Mouse (Mus musculus): ENCODE results near the gene Rsph3b. TPM values are rescaled to one million over a fixed set of nuclear protein-coding genes. Genes with fewer than 3 reads are reported as not detected.
A peak's percentile ranks its signal among the peaks of the same experiment; 100 is the strongest.
"Not testable (repeated sequence)": the region's sequence is repeated elsewhere in the genome, so short reads cannot be mapped to it uniquely, and the experiment has no call there.

Gene Rsph3b
- 43.9 and 48.7 TPM in 2 replicates for total RNA-seq (2017)

DNA sequence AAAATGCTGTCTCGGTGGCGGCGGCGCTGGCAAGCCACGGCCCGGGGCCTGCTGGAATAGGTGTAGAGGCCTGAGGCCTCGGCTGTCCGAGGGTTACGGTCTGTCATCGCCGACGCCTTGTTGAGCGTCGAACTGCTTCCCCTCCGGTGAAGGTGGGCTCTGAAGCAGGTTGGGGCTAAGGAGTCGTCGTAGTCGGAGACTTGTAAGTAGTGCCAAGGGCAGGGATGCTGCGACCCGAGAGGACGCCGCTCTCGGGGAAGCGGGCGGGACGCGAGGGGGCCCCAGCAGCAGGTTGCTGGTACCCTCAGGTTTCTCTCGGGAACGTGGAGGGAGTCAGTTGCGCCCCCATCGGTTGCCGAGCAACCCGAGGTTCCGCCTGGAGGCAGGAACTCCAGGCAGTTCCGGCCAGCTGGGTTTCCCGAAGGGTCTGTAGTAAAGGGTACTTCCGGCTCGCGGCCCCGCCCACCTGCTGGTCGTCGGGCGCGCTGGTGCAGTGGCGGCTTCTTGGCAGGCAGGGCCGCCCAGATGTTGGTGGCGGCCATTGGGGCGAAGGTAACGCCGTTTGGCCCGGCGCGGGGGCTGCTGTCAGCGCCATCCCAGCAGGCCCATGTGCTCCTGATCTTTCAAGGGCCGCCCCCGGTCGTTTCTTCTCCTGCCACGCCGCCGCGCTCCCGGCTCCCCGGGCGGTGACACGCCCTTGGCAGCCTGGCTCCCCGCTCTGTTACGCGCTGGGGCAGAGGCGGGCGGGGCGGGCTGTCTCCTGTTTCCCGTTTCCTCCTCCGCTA is at the start of gene Rsph3b:
TSS of gene Rsph3b (minus strand) at position 699 of the 785 bp plus-strand sequence.
- ATAC-seq (replicated peaks in 1 of 2; ENCODE audit: insufficient read depth in 1 of 2, low FRiP score in 2 of 2, low TSS enrichment in 1 of 2, low read depth in 1 of 2, poor library complexity in 2 of 2, severe bottlenecking in 2 of 2), result peak; percentile 80 to 87

DNA sequence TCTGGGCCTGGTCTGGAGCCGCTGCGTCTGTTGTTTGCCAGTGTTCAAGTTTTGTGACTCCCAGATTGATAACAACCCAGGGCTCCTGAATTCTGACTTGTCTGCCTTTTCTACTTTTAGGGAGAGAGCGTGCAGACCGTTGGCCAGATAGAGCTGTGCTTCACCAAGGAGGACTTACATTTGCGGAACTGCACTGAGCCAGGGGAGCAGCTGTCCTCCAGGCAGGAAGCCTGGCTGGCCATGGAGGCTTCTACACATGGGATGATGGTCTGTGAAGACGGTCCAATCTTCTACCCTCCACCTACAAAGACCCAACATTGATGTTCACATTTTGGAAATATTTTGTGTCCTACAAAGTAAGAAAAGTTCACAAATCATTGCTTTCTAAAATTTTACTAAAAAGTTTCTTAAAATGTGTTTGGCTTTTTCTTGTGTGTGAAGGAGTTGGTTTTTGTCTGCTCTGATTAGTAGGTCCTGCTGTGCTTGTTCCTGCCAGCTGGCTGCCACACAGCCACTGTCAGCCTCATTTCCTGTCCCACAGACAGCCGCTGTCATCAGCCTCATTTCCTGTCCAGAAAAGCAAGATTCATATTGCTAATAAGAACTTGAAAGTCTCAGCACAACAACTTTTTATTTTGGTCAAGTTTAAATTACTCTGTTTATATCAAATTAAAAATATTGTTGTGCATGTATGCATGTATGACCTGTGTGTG is 49.5 kb upstream of the Rsph3b start:
- ATAC-seq (replicated peaks in 1 of 2; ENCODE audit: insufficient read depth in 1 of 2, low FRiP score in 2 of 2, low TSS enrichment in 1 of 2, low read depth in 1 of 2, poor library complexity in 2 of 2, severe bottlenecking in 2 of 2), result not testable (repeated sequence)

DNA sequence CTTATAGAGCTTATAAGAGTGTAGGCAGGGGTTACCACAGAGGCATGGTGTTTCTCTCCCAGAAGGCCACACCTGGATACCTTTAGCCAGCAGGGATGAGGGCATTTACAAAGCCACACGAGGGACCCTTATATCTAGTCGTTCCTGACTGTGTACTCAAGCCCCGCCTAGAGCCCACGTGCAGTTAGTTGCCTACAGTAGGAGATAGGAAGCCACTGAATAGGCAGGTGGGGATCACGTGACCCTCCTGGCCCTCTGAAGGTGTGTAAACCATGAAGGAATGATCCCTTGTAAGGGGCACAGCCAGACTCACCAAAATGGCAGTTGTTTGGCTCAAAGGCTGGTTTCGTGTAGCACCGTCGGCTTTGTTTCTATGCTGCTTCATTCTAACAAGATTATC is 48.3 kb upstream of the Rsph3b start:
- not testable (repeated sequence) for ATAC-seq (replicated peaks in 1 of 2; ENCODE audit: insufficient read depth in 1 of 2, low FRiP score in 2 of 2, low TSS enrichment in 1 of 2, low read depth in 1 of 2, poor library complexity in 2 of 2, severe bottlenecking in 2 of 2)

DNA sequence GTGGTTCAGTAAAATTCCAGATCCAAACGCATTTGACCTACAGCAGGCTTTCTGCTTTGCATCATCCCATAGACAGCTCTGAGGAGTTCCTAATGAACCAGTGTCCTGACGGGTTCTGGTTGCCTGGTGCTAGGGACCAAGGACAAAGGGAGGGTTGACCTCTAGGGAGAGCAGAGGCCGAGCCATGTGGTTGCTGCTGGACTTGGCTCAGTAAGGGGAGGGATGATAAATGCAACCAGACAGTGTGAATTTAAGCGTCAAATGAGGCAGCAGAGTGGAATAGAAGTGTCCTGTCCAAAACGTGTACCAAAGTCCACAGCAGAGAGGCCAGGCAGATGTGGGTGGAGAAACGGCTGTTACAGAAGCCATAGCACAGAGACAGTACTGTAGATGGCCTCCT is 47.0 kb upstream of the Rsph3b start:
- not testable (repeated sequence) for ATAC-seq (replicated peaks in 1 of 2; ENCODE audit: insufficient read depth in 1 of 2, low FRiP score in 2 of 2, low TSS enrichment in 1 of 2, low read depth in 1 of 2, poor library complexity in 2 of 2, severe bottlenecking in 2 of 2)

DNA sequence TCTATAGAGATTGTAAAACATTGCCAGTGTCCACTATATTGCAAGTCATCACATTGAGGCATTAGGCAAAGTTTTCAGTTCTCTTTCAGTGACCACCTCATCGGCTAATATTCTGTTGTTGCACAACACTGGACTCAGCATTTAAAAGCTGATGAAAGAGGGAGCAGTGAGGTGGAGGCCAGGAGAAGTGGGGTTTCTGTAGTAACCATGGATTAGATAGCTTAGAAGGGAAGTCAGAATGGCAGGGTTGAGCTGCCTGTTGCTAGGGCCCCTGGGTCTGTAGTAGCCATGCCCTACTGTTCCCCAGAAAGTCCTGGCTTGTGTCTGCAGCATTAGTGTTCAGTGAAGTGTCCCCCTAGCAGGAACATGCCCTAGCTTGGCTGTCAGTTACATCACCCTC is 37.6 kb upstream of the Rsph3b start:
- ATAC-seq (replicated peaks in 1 of 2; ENCODE audit: insufficient read depth in 1 of 2, low FRiP score in 2 of 2, low TSS enrichment in 1 of 2, low read depth in 1 of 2, poor library complexity in 2 of 2, severe bottlenecking in 2 of 2), result not testable (repeated sequence)

DNA sequence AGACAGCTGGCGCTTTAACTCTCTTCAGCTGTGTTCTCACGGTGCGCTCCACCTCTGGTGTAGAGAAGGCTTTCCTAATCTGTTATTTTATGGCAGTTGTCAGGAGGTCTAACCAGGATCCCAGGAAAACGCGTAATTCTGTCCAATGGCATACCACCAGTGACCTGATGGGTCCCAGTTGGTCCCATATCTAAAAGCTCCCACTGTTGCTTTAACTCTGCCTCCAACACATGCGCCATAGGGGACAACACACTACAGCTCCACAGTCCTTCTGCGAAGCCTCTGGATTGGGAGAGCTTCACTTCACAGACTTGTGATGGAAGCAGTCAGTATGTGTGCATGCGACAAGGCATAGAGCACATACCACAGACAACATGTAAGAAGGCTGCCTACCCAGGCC is 31.7 kb upstream of the Rsph3b start:
- ATAC-seq (replicated peaks in 1 of 2; ENCODE audit: insufficient read depth in 1 of 2, low FRiP score in 2 of 2, low TSS enrichment in 1 of 2, low read depth in 1 of 2, poor library complexity in 2 of 2, severe bottlenecking in 2 of 2), result not testable (repeated sequence)

DNA sequence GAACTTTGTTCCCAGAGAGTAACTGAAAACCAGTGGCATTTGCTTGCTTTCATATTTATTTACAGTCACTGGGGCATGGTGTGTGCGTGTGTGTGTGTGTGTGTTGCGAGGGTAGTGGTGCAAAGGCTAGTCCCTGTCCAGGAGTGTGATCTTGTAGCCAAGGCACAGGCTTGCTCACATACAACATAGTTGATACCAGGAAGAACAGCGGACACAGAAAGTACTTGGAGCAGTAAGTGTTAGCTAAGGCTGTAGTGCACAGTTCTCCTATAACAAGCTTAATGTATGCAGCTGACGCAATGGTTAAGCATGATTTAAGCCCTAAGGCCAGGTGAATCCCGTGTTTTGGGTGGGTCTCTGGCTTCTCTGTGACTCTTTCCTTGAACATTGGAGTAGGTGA is 30.9 kb upstream of the Rsph3b start:
- ATAC-seq (replicated peaks in 1 of 2; ENCODE audit: insufficient read depth in 1 of 2, low FRiP score in 2 of 2, low TSS enrichment in 1 of 2, low read depth in 1 of 2, poor library complexity in 2 of 2, severe bottlenecking in 2 of 2), result not testable (repeated sequence)

DNA sequence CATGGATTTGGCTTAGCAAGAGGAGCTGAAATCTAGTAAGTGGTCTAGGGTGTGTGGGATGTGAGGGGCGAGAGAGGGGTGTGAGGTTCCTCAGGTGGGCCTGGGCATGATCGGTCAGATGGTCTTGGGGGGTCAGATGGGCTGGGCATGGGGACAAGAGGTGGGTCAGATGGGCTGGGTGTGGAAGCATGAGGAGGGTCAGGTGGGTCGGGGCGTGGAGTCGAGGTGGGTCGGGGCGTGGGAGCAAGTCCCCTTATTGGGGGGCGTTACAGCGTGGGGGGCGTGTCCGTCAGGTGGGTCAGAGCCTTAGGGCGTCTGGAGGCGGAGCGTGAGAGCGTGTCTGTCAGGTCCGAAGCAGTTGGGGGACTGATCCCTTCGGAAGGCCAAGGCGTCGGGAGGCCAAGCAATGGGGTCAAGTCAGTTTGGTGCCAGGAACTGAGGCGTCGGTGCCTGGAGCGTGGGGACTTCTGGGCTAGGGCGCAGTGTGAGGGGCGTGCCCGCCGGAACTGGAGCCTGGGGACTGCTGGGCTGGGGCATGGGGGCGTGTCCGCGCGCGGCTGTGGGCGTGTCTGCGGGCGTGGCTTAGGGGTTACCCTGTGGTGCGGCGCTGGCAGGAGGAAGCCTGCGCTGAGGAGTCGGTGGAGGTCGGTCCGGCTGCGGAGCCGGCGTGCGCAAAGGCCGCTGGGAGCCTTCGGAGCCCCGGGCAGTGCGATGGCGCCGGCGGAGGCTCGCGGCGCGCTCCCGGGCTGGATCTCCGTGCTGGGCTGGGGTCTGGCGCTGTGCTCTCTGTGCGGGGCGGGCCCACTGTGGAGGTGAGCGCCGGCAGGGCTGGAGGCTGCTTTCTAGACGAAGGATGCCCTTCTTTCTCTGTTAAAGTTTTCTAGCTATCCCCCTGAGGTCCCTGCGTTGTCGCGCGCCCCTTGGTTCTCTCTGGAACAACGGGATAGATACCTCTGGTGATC is 30.1 kb upstream of the Rsph3b start, which contains the start of gene Gm49721:
TSS of gene Gm49721 (plus strand) at position 618 of the 962 bp plus-strand sequence.
- ATAC-seq (replicated peaks in 1 of 2; ENCODE audit: insufficient read depth in 1 of 2, low FRiP score in 2 of 2, low TSS enrichment in 1 of 2, low read depth in 1 of 2, poor library complexity in 2 of 2, severe bottlenecking in 2 of 2), result peak; percentile 93 to 96

DNA sequence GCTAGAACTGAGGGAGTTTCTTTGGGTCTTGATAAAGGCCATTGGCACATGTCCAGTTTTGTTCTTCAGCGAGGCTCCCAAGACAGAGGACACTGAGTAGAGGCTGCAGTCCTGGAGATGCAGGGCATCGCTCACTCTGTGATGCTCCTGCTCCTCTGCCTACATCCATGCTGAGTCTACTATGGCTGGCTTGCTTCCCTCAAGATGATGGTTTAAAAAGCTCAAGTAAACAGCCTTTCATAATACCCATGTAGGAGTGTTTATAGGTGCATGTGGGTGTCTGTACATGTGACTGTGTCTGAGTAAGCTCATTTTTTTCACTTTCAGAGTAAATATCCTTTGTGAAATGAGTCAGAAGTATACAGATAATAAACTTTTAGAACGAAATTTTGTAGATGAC is 26.5 kb upstream of the Rsph3b start:
- not testable (repeated sequence) for ATAC-seq (replicated peaks in 1 of 2; ENCODE audit: insufficient read depth in 1 of 2, low FRiP score in 2 of 2, low TSS enrichment in 1 of 2, low read depth in 1 of 2, poor library complexity in 2 of 2, severe bottlenecking in 2 of 2)

DNA sequence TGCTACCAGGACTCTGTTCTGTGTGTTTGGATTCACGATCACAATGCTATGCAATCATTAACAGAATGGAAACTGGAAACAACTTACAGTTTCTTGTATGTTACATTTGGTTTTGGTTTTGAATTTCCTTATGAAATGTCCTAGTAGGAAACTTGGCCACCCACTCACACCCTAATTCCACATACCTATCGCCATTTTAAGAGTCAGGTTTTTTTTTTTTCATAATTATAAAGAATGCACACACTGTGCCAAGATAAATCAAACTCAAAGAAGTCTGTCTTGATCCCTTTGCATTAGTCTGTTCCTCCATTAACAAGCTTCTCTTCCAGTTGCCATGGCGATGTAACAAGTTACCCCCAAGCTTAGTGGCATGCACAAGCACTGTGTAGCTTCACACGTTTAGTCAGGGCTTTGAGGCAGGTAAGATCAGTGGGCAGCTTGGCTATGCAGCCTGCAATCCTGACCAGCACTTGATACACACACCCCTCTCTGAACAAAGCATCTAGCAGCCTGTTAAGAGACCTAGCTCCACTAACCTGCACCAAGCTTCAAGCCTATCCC is 24.4 kb upstream of the Rsph3b start:
- ATAC-seq (replicated peaks in 1 of 2; ENCODE audit: insufficient read depth in 1 of 2, low FRiP score in 2 of 2, low TSS enrichment in 1 of 2, low read depth in 1 of 2, poor library complexity in 2 of 2, severe bottlenecking in 2 of 2), result not testable (repeated sequence)

DNA sequence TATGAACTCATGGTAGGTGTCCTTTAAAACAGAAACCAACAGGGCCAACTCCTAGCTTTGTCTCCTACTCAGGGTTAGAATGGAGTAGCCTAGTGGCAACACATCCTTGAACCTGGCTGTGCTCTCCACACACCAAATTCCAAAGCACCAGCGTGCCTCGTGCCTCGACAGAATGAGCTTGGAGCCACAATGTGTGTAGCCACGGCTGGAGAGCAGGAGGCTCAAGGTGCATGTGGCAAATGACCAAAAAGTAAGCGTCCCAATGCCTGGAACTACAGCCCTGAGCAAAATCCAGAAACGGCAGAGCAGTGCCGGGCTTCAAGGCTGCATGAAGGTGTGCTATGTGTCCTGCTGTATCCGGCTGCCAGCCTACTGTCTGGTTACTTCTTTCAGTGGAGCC is 22.8 kb upstream of the Rsph3b start:
- not testable (repeated sequence) for ATAC-seq (replicated peaks in 1 of 2; ENCODE audit: insufficient read depth in 1 of 2, low FRiP score in 2 of 2, low TSS enrichment in 1 of 2, low read depth in 1 of 2, poor library complexity in 2 of 2, severe bottlenecking in 2 of 2)

DNA sequence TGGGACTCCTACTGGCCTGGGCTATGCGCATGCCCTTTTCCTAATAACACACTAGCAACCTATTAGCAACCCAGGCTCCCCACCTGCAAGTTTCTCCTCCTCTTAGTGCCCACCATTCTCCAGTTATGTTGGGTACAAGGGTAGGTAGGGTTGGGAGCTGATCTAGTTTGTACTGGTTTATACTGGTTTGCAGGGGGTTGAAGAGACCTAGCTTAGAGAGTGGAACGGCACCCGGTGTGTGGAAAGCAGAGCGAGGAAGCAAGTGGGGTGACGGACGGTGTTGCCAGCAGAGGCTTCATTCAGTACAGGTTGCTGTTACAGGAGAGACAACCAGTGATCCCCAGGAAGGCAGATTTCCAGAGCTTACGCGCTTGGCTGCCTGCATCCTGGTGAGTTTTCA is 21.9 kb upstream of the Rsph3b start, which contains the start of gene Rnaset2b:
TSS of gene Rnaset2b (plus strand) at position 301 of the 400 bp plus-strand sequence.
- not testable (repeated sequence) for ATAC-seq (replicated peaks in 1 of 2; ENCODE audit: insufficient read depth in 1 of 2, low FRiP score in 2 of 2, low TSS enrichment in 1 of 2, low read depth in 1 of 2, poor library complexity in 2 of 2, severe bottlenecking in 2 of 2)

DNA sequence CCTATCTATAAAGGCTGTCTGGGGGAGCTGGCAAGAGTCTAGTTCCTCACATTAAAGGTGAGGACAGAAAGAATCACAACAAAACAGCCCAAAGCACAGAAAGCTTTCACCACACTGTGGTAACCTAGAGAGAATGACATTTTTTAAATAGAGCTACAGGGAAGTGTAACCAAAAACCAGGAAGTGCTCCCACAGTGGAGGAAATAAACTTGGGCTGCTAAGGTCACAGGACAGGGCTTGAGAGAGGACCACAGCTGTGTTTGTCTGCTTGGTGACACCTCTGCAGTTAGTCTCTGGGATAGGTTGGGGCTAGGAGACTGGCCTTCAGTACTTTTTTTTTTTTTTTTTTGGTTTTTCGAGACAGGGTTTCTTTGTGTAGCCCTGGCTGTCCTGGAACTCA is 19.2 kb upstream of the Rsph3b start:
- ATAC-seq (replicated peaks in 1 of 2; ENCODE audit: insufficient read depth in 1 of 2, low FRiP score in 2 of 2, low TSS enrichment in 1 of 2, low read depth in 1 of 2, poor library complexity in 2 of 2, severe bottlenecking in 2 of 2), result peak; percentile 69 to 72

DNA sequence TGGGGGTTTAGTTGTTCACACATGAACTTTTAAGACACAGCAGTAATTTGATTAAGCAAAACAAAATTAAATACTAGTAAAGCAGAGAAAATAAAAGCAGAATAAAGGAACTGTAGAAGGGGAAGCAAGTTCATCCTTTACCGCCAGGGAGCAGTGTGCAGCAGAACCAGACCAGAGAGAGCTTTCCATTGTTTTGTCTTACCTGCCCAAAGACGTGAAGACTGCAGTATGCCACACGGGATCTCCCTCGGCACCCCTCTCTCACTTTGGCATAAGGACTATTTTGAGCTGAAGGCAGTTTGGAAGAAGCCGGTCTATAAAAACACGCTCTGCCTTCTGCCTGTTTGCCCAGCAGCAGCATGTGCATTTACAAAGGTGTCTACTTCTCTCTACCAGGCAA is 16.9 kb upstream of the Rsph3b start:
- ATAC-seq (replicated peaks in 1 of 2; ENCODE audit: insufficient read depth in 1 of 2, low FRiP score in 2 of 2, low TSS enrichment in 1 of 2, low read depth in 1 of 2, poor library complexity in 2 of 2, severe bottlenecking in 2 of 2), result not testable (repeated sequence)

DNA sequence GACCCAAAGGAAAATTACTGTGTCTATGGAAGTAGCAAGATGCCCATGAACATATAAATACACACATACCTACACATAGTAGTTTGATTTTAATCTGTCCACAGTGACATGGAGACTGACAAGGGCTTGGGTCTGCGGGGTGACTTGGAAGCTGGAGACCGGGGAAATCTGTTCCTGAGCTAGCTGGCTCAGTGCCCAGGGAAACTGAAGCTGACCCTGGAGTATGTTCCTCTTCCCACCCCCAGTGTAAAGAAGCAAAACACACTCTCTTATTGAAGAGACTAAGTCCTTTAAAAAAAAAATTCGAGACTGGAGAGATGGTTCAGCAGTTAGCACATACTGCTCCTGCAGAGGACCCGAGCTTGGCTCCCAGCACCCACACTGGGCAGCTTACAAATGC is 14.5 kb upstream of the Rsph3b start:
- not testable (repeated sequence) for ATAC-seq (replicated peaks in 1 of 2; ENCODE audit: insufficient read depth in 1 of 2, low FRiP score in 2 of 2, low TSS enrichment in 1 of 2, low read depth in 1 of 2, poor library complexity in 2 of 2, severe bottlenecking in 2 of 2)

DNA sequence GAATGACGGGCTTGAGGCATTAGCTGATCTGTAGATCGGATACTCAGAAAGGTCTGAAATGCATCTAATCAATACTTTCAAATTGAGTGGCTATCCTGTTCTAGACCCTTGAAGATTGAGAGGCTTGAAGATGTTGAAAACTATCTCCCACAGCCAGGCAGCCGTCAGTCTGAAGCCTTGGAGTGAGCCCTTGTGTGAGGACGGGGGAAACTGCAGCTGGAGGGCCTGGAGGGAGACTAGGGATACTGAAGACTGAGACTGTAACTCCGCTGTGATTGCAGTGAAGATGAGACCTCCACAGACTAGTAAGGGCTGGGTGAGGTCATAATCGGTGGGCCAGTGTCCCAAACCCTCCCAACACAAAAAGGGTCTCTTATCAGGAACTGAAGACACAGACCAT is 13.9 kb upstream of the Rsph3b start:
- not testable (repeated sequence) for ATAC-seq (replicated peaks in 1 of 2; ENCODE audit: insufficient read depth in 1 of 2, low FRiP score in 2 of 2, low TSS enrichment in 1 of 2, low read depth in 1 of 2, poor library complexity in 2 of 2, severe bottlenecking in 2 of 2)
